Mouse (Mus musculus) intestine, embryonic 16.5 days (tissue): ENCODE measurements at regions not wholly inside any gene's neighbourhood (a gene's known extent, or its start where the extent isn't known, plus 50 kb on each side); places are given as distances from the start of the nearest gene placed in this dataset.

Experiments used
- ATAC-seq: fragments of 200-750 bp; cut with Nextera tagmentation; 2 replicates; pipeline ENCODE4 v1.8.0; 2017; ENCODE audit warnings: moderate TSS enrichment, moderate library complexity
- H3K27ac ChIP-seq: fragments of 300-500 bp; sonication (generic); 2 replicates; pipeline ENCODE4 v1.5.1; 2014; ENCODE audit warnings: mild to moderate bottlenecking, low read length
- H3K27me3 ChIP-seq: fragments of 300-500 bp; sonication (generic); replicated peaks from 2 replicates; pipeline ENCODE4 v1.6.1; 2014; ENCODE audit warnings: low read length, control low read depth, mixed read lengths; ENCODE audit not compliant: control insufficient read depth, insufficient read depth
- H3K36me3 ChIP-seq: fragments of 300-500 bp; sonication (generic); 2 replicates; pipeline ENCODE4 v1.6.1; 2014; ENCODE audit warnings: low read length, control low read depth; ENCODE audit not compliant: control insufficient read depth, insufficient read depth
- H3K4me1 ChIP-seq: fragments of 300-500 bp; sonication (generic); 2 replicates; pipeline ENCODE4 v1.6.1; 2014; ENCODE audit warnings: low read length, control low read depth, mixed read lengths; ENCODE audit not compliant: control insufficient read depth, insufficient read depth
- H3K4me2 ChIP-seq: fragments of 300-500 bp; sonication (generic); 2 replicates; pipeline ENCODE4 v1.6.1; 2014; ENCODE audit warnings: low read depth, low read length, control low read depth
- H3K4me3 ChIP-seq: fragments of 300-500 bp; sonication (generic); 2 replicates; pipeline ENCODE4 v1.5.1; 2014; ENCODE audit warnings: mild to moderate bottlenecking, low read length
- H3K9ac ChIP-seq: fragments of 300-500 bp; sonication (generic); 2 replicates; pipeline ENCODE4 v1.6.1; 2014; ENCODE audit warnings: low read depth, low read length
- H3K9me3 ChIP-seq: fragments of 300-500 bp; sonication (generic); 2 replicates; pipeline ENCODE4 v1.6.1; 2016; ENCODE audit warnings: low read length, control low read depth; ENCODE audit not compliant: control insufficient read depth
- WGBS: fragments of 180-500 bp; shearing (Covaris S2); extraction: QIAGEN DNeasy Blood & Tissue Kit; methylation state at CpG from one replicate; pipeline ENCODE4 v1.1.7; 2014; 5-methylcytosine and 5-hydroxymethylcytosine counted together

DNA sequence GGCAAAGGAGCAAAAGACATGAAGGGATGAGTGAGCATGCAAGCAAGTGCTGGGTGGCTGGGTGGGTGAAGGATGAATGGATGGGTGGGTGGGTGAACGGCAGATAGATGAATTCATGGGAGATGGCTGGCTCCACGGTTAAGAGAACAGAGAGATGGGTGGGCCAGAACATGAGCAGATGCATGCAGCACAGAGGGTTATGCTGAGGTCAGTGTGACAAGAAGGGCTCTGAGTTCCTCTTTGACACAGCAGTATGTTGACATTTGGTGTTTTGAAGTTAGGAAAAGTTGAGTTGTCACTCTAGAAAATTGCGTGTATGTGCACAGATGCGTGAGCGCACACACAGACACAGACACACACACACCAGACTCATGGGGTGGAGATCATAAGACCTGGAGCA, 83.2 kb upstream of the Tmem189 start:
- H3K27me3 ChIP-seq = no peaks in the 10 kb centered on the region
- ATAC-seq = no peak

DNA sequence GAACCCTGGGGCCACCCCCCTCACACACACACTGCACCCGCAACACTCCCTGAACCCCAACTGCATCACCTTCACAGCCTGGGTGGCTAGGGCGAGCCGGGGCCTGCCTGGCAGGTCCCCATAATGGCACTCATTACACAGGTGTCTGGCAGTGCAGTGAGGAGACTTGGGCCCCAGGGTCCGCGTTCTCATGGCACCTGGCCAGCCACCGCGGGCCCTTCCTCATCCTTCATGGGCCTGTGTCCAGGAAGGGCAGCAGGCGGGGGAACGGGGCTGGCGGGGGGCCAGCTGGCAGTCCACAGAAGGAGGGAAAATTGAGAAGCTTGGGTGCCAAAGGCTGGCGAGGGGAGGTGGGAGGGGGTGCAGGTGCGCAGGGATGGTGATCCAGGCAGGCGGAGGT, 78.3 kb upstream of the Tmem189 start:
- Histone ChIP-seq H3K27ac (no peak overlapping the region), H3K27me3 (no peaks in the 10 kb centered on the region), H3K36me3 (no peaks in the 10 kb centered on the region; the same call in 1 of the 2 replicates), H3K4me1 (peaks cover 26% of the 10 kb centered on the region), H3K9me3 (no peaks in the 10 kb centered on the region), H3K4me2 (no peak overlapping the region), H3K4me3 (no peak overlapping the region), H3K9ac (0 out of 2 replicates have a peak overlapping the region, but pooled peaks have one; percentile 47)
- ATAC-seq = peak; percentile 38
- 53% methylated on average over 13 of the region's 13 CpGs for WGBS

More for the DNA sequence above, 83.2 kb upstream of the Tmem189 start:
- Histone ChIP-seq H3K9me3 (no peaks in the 10 kb centered on the region), H3K36me3 (no peaks in the 10 kb centered on the region), H3K4me1 (peaks cover 35% of the 10 kb centered on the region), H3K9ac (no peak overlapping the region), H3K4me2 (no peak overlapping the region), H3K27ac (no peak overlapping the region), H3K4me3 (no peak overlapping the region)
- WGBS = 88% methylated on average over 5 of the region's 5 CpGs

DNA sequence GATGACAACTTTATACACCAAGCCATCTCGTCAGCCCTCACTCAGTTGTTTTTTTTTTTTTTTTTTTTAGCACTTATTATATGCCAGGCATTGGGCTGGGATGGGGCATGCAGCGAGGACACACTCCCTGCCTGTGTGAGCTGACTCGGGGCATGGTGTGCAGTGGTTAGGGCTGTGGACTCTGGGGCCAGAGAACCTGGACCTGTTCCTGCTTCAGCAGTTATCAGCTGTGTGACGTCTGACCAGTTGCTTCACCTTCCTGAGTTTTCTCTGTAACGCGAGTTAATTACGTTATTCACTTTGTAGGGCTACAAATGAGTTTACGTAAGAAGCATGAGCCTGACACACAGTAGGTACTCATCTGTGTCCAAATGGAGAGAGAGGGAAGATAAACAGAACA, 77.7 kb upstream of the Tmem189 start:
- H3K9me3 ChIP-seq = no peaks in the 10 kb centered on the region
- no peak overlapping the region for H3K4me3 ChIP-seq
- H3K27me3 ChIP-seq = no peaks in the 10 kb centered on the region
- H3K27ac ChIP-seq = no peak overlapping the region
- no peaks in the 10 kb centered on the region; the same call in 1 of the 2 replicates for H3K36me3 ChIP-seq
- WGBS = 85% methylated on average over 8 of the region's 8 CpGs
- peaks cover 26% of the 10 kb centered on the region for H3K4me1 ChIP-seq
- ATAC-seq = no peak
- H3K4me2 ChIP-seq = no peak overlapping the region
- no peak overlapping the region for H3K9ac ChIP-seq

DNA sequence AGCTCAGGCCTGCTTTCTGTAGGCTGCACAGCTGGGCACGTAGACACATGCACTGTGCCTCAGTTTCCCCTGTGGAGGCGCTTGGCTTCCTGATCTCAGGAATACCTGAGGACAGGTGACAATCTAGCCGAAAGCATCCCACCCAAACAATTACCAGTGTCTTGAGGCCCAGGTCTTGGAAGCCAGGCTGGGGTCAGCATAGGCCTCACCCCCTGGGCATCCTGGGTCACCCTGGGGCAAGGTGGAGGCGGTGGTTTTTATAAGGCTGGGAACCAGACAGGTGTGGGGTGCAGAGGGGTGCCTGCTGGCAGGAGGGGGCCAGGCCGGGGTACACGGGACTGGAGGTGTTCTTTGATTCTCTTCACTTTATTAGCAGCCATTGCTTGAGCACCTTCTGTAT, 76.2 kb upstream of the Tmem189 start:
- H3K27ac ChIP-seq = no peak overlapping the region
- no peak for ATAC-seq
- 92% methylated on average over 6 of the region's 6 CpGs for WGBS

DNA sequence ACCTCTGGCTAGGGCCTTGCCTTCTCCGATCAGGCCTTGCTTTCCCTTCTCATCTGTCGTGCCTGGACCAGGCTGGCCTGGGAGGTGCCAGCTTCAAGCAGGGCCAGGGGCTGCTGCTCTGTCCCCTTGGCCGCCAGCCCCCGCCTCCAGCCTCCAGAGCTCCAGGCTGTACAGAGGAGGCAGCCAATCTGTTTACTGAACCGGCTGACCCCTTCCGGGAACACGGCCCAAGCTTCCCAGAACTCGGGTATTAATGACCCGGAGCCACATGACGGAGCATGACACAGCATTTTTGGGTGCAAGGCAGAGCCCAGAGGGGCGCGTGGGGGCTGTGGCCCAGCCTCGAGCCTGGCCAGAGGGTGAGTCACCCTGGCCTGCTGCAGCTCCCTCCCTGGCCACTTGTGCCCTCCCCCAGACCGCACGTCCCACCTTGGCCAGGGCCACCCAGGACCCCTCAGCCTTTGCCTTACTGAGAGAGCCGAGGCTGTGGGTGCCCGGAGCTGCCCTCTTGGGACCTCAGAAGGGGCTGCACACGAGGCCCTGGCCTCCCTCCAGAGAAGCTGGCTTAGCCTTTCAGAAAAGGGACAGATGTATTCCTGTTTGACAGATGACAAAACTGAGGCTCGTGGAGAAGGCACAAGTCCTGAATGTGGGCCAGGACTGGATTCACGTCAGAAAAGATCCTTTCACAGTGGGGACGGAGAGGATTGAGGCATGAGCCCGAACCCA, 75.6 kb upstream of the Tmem189 start:
- H3K9ac ChIP-seq = peak overlapping the region; percentile 66
- no peak overlapping the region for H3K4me3 ChIP-seq
- no peaks in the 10 kb centered on the region for H3K27me3 ChIP-seq
- H3K27ac ChIP-seq = peak overlapping the region; percentile 69
- H3K36me3 ChIP-seq = no peaks in the 10 kb centered on the region; the same call in 1 of the 2 replicates
- WGBS = 35% methylated on average over 22 of the region's 22 CpGs
- peak; percentile 55 for ATAC-seq
- no peak overlapping the region for H3K4me2 ChIP-seq
- H3K9me3 ChIP-seq = no peaks in the 10 kb centered on the region
- H3K4me1 ChIP-seq = peaks cover 34% of the 10 kb centered on the region

More for the DNA sequence above, 76.2 kb upstream of the Tmem189 start:
- Histone ChIP-seq H3K9ac (no peak overlapping the region; the same call in 1 of the 2 replicates), H3K27me3 (no peaks in the 10 kb centered on the region), H3K4me3 (no peak overlapping the region), H3K36me3 (no peaks in the 10 kb centered on the region; the same call in 1 of the 2 replicates), H3K9me3 (no peaks in the 10 kb centered on the region), H3K4me1 (peaks cover 28% of the 10 kb centered on the region), H3K4me2 (no peak overlapping the region)

DNA sequence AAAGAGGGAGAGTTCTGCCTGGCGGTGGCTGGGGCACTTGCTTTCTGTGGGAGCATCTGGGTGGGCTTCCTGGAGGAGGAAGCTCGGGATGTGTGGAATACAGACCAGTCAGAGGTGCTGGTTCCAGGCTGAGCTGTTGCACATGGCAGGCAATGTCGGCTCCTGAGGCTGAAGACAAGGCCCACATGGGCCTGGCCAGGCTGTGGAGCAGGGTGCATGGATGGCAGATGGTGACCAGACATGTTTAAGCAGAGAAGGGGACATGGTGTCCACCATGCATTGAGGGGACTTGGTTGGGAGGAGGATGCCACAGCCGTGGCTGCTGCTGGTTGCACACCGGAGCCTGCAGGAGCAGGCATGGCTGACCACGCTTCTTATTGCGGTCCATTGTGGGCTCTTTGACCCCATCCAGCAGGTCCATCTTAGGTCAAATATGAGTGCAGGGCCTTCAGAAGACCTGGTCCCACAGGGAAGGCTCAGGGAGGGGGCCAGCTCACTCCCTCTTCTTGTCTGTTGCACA, 74.3 kb upstream of the Tmem189 start:
- no peak for ATAC-seq
- H3K4me2 ChIP-seq = no peak overlapping the region
- H3K9me3 ChIP-seq = no peaks in the 10 kb centered on the region
- no peak overlapping the region for H3K4me3 ChIP-seq
- H3K27me3 ChIP-seq = no peaks in the 10 kb centered on the region
- H3K36me3 ChIP-seq = no peaks in the 10 kb centered on the region; the same call in 1 of the 2 replicates
- 90% methylated on average over 7 of the region's 7 CpGs for WGBS
- H3K4me1 ChIP-seq = peaks cover 36% of the 10 kb centered on the region
- H3K9ac ChIP-seq = no peak overlapping the region
- no peak overlapping the region for H3K27ac ChIP-seq

DNA sequence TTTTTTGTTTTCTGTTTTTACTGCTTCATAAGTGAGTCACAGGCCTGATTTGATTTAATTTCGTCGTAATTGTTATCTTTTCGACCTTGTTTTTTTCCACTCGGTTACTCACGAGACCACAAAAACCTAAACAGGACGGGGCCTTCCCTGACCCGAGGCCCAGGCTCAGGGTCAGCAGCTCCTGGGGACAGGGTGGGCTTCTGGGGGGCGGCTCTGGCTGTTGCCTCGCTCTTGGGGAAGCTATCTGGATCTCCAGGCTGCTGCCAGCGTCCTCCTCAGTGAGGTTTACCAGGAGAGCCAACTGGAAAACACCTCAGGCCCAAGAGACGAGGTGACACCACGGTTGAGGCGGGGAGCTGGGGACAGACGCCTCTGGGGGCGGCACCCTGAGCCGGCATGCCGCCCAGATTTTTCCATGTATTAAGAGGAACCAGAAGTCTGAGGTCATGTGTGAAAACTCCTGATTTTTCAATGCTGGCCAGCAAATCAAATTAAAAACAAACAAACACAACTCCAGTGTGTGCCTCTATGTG, 71.8 kb upstream of the Tmem189 start:
- no peak overlapping the region for H3K4me3 ChIP-seq
- ATAC-seq = no peak
- no peak overlapping the region; the same call in 1 of the 2 replicates for H3K9ac ChIP-seq
- H3K4me1 ChIP-seq = peaks cover 43% of the 10 kb centered on the region
- H3K27me3 ChIP-seq = no peaks in the 10 kb centered on the region
- no peaks in the 10 kb centered on the region for H3K9me3 ChIP-seq
- H3K4me2 ChIP-seq = no peak overlapping the region
- H3K27ac ChIP-seq = no peak overlapping the region; the same call in 1 of the 2 replicates
- no peaks in the 10 kb centered on the region; the same call in 1 of the 2 replicates for H3K36me3 ChIP-seq
- 79% methylated on average over 17 of the region's 17 CpGs for WGBS

DNA sequence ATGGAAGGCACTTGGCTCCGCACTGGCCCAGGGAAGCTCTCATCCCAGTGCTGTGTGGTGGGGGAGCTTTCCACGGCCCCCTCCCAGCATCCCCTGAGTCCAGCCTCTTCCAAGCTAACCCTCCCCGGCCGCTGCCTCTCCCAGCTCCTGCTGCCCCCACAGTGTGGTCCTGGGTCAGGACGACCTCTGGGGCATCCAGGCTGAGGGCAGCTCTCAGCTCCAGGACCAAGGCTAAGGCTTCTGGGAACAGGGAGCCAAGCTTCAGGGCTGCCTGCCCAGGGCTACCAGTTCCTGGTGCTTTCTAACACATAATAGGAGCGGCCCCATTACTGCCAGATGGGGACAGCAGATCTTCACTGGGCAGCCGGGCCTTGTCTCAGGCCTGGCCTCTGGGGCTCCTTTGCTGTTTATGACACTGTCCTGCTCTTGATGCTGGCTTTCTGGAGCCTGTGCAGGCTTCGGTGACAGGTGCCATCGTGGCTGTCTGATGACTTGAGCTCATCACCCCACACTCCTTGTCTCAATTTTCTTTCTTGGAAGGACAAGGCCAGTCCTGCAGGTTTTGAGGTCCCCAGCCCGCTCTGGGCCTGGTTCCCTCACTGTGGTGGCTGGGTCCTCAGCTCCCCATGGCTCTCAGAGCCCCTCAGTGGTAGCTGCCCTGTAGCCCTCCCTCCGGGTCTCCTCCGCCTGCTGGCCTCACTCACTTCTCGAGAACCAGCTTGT, 71.2 kb upstream of the Tmem189 start:
- WGBS = 81% methylated on average over 13 of the region's 13 CpGs
- Histone ChIP-seq H3K4me3 (no peak overlapping the region), H3K4me2 (no peak overlapping the region), H3K4me1 (peaks cover 43% of the 10 kb centered on the region), H3K9me3 (no peaks in the 10 kb centered on the region), H3K27ac (no peak overlapping the region), H3K9ac (peak overlapping the region; percentile 42; the same call in 1 of the 2 replicates), H3K36me3 (no peaks in the 10 kb centered on the region; the same call in 1 of the 2 replicates), H3K27me3 (no peaks in the 10 kb centered on the region)
- ATAC-seq = no peak
